Mouse (Mus musculus) heart, embryonic 16.5 days (tissue): ENCODE measurements at regions not wholly inside any gene's neighbourhood (a gene's known extent, or its start where the extent isn't known, plus 50 kb on each side); places are given as distances from the start of the nearest gene placed in this dataset.
A peak's percentile ranks its signal among the peaks of the same experiment; 100 is the strongest.

ENCODE experiments used
- ATAC-seq: fragments of 200-750 bp; cut with Nextera tagmentation; replicated peaks from 2 replicates; pipeline ENCODE4 v1.8.0; 2017; ENCODE audit warnings: moderate number of reproducible peaks; ENCODE audit not compliant: insufficient read depth, low FRiP score; ENCODE audit errors: extremely low read depth
- H3K27ac ChIP-seq: fragments of 300-500 bp; sonication (generic); 2 replicates; pipeline ENCODE4 v1.5.1; 2014; ENCODE audit warnings: mild to moderate bottlenecking, low read length, control low read depth, moderate library complexity
- H3K27me3 ChIP-seq: fragments of 300-500 bp; sonication (generic); 2 replicates; pipeline ENCODE4 v1.6.1; 2014; ENCODE audit warnings: low read length, mixed read lengths; ENCODE audit not compliant: control insufficient read depth, insufficient read depth
- H3K36me3 ChIP-seq: fragments of 300-500 bp; sonication (generic); 2 replicates; pipeline ENCODE4 v1.6.1; 2014; ENCODE audit not compliant: control insufficient read depth, insufficient read depth
- H3K4me1 ChIP-seq: fragments of 300-500 bp; sonication (generic); 2 replicates; pipeline ENCODE4 v1.6.1; 2014; ENCODE audit warnings: low read length, mixed read lengths; ENCODE audit not compliant: control insufficient read depth, insufficient read depth
- H3K4me2 ChIP-seq: fragments of 300-500 bp; sonication (generic); 2 replicates; pipeline ENCODE4 v1.6.1; 2014; ENCODE audit warnings: low read depth, mild to moderate bottlenecking, control low read depth, low read length
- H3K4me3 ChIP-seq: fragments of 300-500 bp; sonication (generic); 2 replicates; pipeline ENCODE4 v1.5.1; 2014; ENCODE audit warnings: mild to moderate bottlenecking, control low read depth, low read length
- H3K9ac ChIP-seq: fragments of 300-500 bp; sonication (generic); 2 replicates; pipeline ENCODE4 v1.6.1; 2014; ENCODE audit warnings: low read length, control low read depth
- H3K9me3 ChIP-seq: fragments of 300-500 bp; sonication (generic); replicated peaks from 2 replicates; pipeline ENCODE4 v1.6.1; 2016; ENCODE audit warnings: low read length; ENCODE audit not compliant: control insufficient read depth
- WGBS: fragments of 180-500 bp; shearing (Covaris S2); extraction: QIAGEN DNeasy Blood & Tissue Kit; methylation state at CpG from one replicate; pipeline ENCODE4 v1.1.7; 2014; 5-methylcytosine and 5-hydroxymethylcytosine counted together

- 43% methylated on average over 7 of the region's 7 CpGs for WGBS
- H3K9ac ChIP-seq: no peak overlapping the region
- H3K27ac ChIP-seq: no peak overlapping the region
- no peaks in the 10 kb centered on the region for H3K36me3 ChIP-seq
- no peak overlapping the region for H3K4me2 ChIP-seq
- no peaks in the 10 kb centered on the region for H3K4me1 ChIP-seq
- H3K4me3 ChIP-seq: no peak overlapping the region
- H3K27me3 ChIP-seq: no peaks in the 10 kb centered on the region
- ATAC-seq: no peak
- no peaks in the 10 kb centered on the region for H3K9me3 ChIP-seq
Observed at GRCm38 (mm10) chr17:80875352-80876044, 68.9 kb upstream of the Tmem178 start.

- Histone ChIP-seq H3K9ac (no peak overlapping the region), H3K9me3 (no peaks in the 10 kb centered on the region), H3K4me3 (no peak overlapping the region), H3K4me2 (no peak overlapping the region), H3K27me3 (no peaks in the 10 kb centered on the region), H3K36me3 (no peaks in the 10 kb centered on the region), H3K4me1 (no peaks in the 10 kb centered on the region), H3K27ac (no peak overlapping the region)
- 61% methylated on average over 4 of the region's 4 CpGs for WGBS
- ATAC-seq: no peak
Observed at GRCm38 (mm10) chr17:80870965-80871364, 73.5 kb upstream of the Tmem178 start.

- no peak for ATAC-seq
Observed at GRCm38 (mm10) chr17:80862338-80862737, 82.1 kb upstream of the Tmem178 start.

GRCm38 (mm10) chr17:80846996-80847810 lies 97.2 kb upstream of the Tmem178 start:
- no peaks in the 10 kb centered on the region for H3K9me3 ChIP-seq
- peak overlapping the region; percentile 32; the same call in 1 of the 2 replicates for H3K9ac ChIP-seq
- H3K36me3 ChIP-seq: no peaks in the 10 kb centered on the region
- WGBS: 42% methylated on average over 23 of the region's 23 CpGs
- no peaks in the 10 kb centered on the region for H3K27me3 ChIP-seq
- H3K27ac ChIP-seq: peak overlapping the region; percentile 52
- peak; percentile 69 for ATAC-seq
- peaks cover 8% of the 10 kb centered on the region for H3K4me1 ChIP-seq
- peak overlapping the region; percentile 13 for H3K4me3 ChIP-seq
- H3K4me2 ChIP-seq: peak overlapping the region; percentile 43

More at GRCm38 (mm10) chr17:80862338-80862737, 82.1 kb upstream of the Tmem178 start:
- Histone ChIP-seq H3K36me3 (no peaks in the 10 kb centered on the region), H3K4me3 (no peak overlapping the region), H3K27me3 (no peaks in the 10 kb centered on the region), H3K9ac (no peak overlapping the region), H3K4me2 (no peak overlapping the region), H3K4me1 (no peaks in the 10 kb centered on the region), H3K27ac (no peak overlapping the region), H3K9me3 (no peaks in the 10 kb centered on the region)
- WGBS: 83% methylated on average over 8 of the region's 8 CpGs

GRCm38 (mm10) chr17:80845349-80845748 lies 99.1 kb upstream of the Tmem178 start:
- no peak overlapping the region for H3K4me3 ChIP-seq
- H3K27me3 ChIP-seq: no peaks in the 10 kb centered on the region
- H3K9ac ChIP-seq: no peak overlapping the region
- no peaks in the 10 kb centered on the region for H3K9me3 ChIP-seq
- no peak for ATAC-seq
- H3K4me1 ChIP-seq: peaks cover 8% of the 10 kb centered on the region
- H3K4me2 ChIP-seq: no peak overlapping the region
- H3K27ac ChIP-seq: no peak overlapping the region
- WGBS: 86% methylated on average over 7 of the region's 7 CpGs
- H3K36me3 ChIP-seq: no peaks in the 10 kb centered on the region

- no peaks in the 10 kb centered on the region for H3K27me3 ChIP-seq
- H3K4me2 ChIP-seq: no peak overlapping the region
- no peak overlapping the region for H3K9ac ChIP-seq
- H3K4me1 ChIP-seq: peaks cover 5% of the 10 kb centered on the region; the same call in 1 of the 2 replicates
- no peaks in the 10 kb centered on the region for H3K36me3 ChIP-seq
- WGBS: 89% methylated on average over 4 of the region's 4 CpGs
- H3K9me3 ChIP-seq: no peaks in the 10 kb centered on the region
- no peak overlapping the region for H3K27ac ChIP-seq
- H3K4me3 ChIP-seq: no peak overlapping the region
- ATAC-seq: no peak
Observed at GRCm38 (mm10) chr17:80841903-80842302, 102.5 kb upstream of the Tmem178 start.

- H3K9me3 ChIP-seq: no peaks in the 10 kb centered on the region
- no peaks in the 10 kb centered on the region for H3K36me3 ChIP-seq
- H3K9ac ChIP-seq: no peak overlapping the region
- H3K27ac ChIP-seq: no peak overlapping the region
- WGBS: 75% methylated on average over 6 of the region's 6 CpGs
- H3K4me3 ChIP-seq: no peak overlapping the region
- H3K27me3 ChIP-seq: no peaks in the 10 kb centered on the region
- no peak for ATAC-seq
- no peaks in the 10 kb centered on the region for H3K4me1 ChIP-seq
- no peak overlapping the region for H3K4me2 ChIP-seq
Observed at GRCm38 (mm10) chr17:80840896-80841295, 103.5 kb upstream of the Tmem178 start.

GRCm38 (mm10) chr17:80840452-80840851 lies 104.0 kb upstream of the Tmem178 start:
- WGBS: 89% methylated on average over 4 of the region's 4 CpGs
- no peaks in the 10 kb centered on the region for H3K9me3 ChIP-seq
- no peak overlapping the region for H3K9ac ChIP-seq
- H3K4me3 ChIP-seq: no peak overlapping the region
- H3K4me2 ChIP-seq: no peak overlapping the region
- no peaks in the 10 kb centered on the region for H3K4me1 ChIP-seq
- ATAC-seq: no peak
- H3K27me3 ChIP-seq: no peaks in the 10 kb centered on the region
- no peaks in the 10 kb centered on the region for H3K36me3 ChIP-seq
- H3K27ac ChIP-seq: no peak overlapping the region

GRCm38 (mm10) chr17:80834701-80835100 lies 106.4 kb upstream of the Map4k3 start:
- no peak for ATAC-seq
- H3K4me2 ChIP-seq: no peak overlapping the region
- no peaks in the 10 kb centered on the region for H3K36me3 ChIP-seq
- H3K9ac ChIP-seq: no peak overlapping the region
- peaks cover 4% of the 10 kb centered on the region for H3K4me1 ChIP-seq
- H3K9me3 ChIP-seq: 0 out of 2 replicates have a peak, but pooled peaks cover 3% of the 10 kb centered on the region
- H3K27ac ChIP-seq: no peak overlapping the region
- no peak overlapping the region for H3K4me3 ChIP-seq
- no peaks in the 10 kb centered on the region for H3K27me3 ChIP-seq
